Mouse (Mus musculus) E14TG2a.4 (cell line): ENCODE data around the gene Fgd6.

ENCODE experiments used
- H3K27me3 ChIP-seq: 2 replicates; pipeline ENCODE4 v1.6.1; 2014; ENCODE audit warnings: low read length, control low read depth; ENCODE audit not compliant: insufficient read depth
- H3K36me3 ChIP-seq: 2 replicates; pipeline ENCODE4 v1.6.1; 2014; ENCODE audit warnings: low read length, control low read depth; ENCODE audit not compliant: insufficient read depth
- H3K4me1 ChIP-seq: replicated peaks from 2 replicates; pipeline ENCODE4 v1.6.1; 2014; ENCODE audit warnings: low read depth, low read length, control low read depth
- H3K4me3 ChIP-seq: replicated peaks from 2 replicates; pipeline ENCODE4 v1.5.1; 2014; ENCODE audit warnings: mild to moderate bottlenecking, low read length
- H3K9me3 ChIP-seq: 2 replicates; pipeline ENCODE4 v1.6.1; 2014; ENCODE audit warnings: low read length, control low read depth
- CTCF ChIP-seq: conservative IDR thresholded peaks from 2 replicates; pipeline ENCODE4 v1.5.1; 2014; ENCODE audit warnings: low read length
- NANOG ChIP-seq: IDR thresholded peaks from 2 replicates; pipeline ENCODE4 v1.6.1; 2014; ENCODE audit warnings: borderline replicate concordance, low read length, mixed read lengths
- POU5F1 ChIP-seq: IDR thresholded peaks from 2 replicates; pipeline ENCODE4 v1.6.1; 2014; ENCODE audit warnings: low read length, borderline replicate concordance

The Fgd6 gene

GRCm38 (mm10) chr10:94183199-94183598 lies 147.4 kb downstream of the Fgd6 start:
- no peaks in the 10 kb centered on the region for H3K27me3 ChIP-seq
- peaks cover 19% of the 10 kb centered on the region for H3K36me3 ChIP-seq
- no peaks in the 10 kb centered on the region for H3K4me1 ChIP-seq
- H3K9me3 ChIP-seq, result no peaks in the 10 kb centered on the region
- H3K4me3 ChIP-seq, result no peak overlapping the region
- TF ChIP-seq POU5F1, result no peak
- no peak for TF ChIP-seq NANOG
- TF ChIP-seq CTCF, result no peak
